In the genomic region with DNA sequence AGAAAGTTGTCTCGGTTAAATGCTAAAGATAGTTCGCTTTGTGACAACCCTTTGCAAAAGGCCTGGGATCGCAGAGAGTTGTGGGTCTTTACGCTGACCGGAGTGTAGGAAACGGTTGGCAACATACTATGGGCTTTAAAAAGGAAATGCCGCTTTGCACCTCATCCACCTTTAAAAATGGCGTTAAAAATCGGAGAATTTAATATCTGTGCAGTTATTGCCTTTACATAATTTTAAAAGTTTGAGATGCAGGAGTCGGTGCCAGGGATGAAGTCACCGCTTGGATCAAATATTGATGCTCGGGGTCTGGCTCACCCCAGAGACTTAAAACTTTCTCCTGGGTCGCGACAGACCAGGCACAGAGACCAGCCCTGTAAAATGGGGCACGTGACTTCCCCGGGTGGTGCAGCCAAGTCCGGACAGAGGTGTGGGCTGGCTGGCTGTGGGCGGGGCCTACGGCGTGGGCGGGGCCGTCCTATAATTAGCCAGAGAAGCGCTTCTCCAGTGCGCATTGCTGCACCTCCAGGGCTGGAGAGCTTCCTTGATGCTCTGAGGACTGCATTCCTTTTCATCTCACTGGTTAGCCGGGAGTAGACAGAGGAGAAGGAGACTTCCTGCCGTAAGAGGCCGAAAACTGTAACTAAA, we compare ENCODE assay signal across 8 mouse cellular contexts. TPM values are rescaled to one million over a fixed set of nuclear protein-coding genes. Genes with fewer than 3 reads are reported as not detected.
DNase-seq lines count a peak whose midpoint lies in the region; ATAC-seq and TF ChIP-seq lines count a peak whose summit lies in the region.

No protein-coding gene starts in this region.

- H3K4me2 ChIP-seq in forebrain, embryonic 13.5 days: peak overlapping the region; percentile 63
- peak overlapping the region; percentile 68 for H3K4me2 ChIP-seq in neural tube, embryonic 15.5 days

- H3K9me3 ChIP-seq in ES-Bruce4 (replicated peaks; ENCODE audit: control insufficient read depth, insufficient read depth, low read length, poor library complexity, severe bottlenecking): no peaks in the 10 kb centered on the region
- no peaks in the 10 kb centered on the region for H3K9me3 ChIP-seq in forebrain, embryonic 13.5 days (replicated peaks)
- no peaks in the 10 kb centered on the region for H3K9me3 ChIP-seq in neural tube, embryonic 15.5 days (replicated peaks)

- DNase-seq in c-Kit-positive CD71-positive TER-119-positive erythroid progenitor cells, embryonic 14.5 days (ENCODE audit: low spot score): peak; percentile 67
- peak; percentile 94 to 95 for DNase-seq in heart, postnatal 10 days
- DNase-seq in kidney, postnatal 4 days: peak; percentile 93 to 96
- peak; percentile 87 to 91 for DNase-seq in lung, adult 18-20 months
- peak; percentile 81 for DNase-seq in testis, postnatal 14 days (ENCODE audit: low spot score)

- TF ChIP-seq EP300 in ES-Bruce4 (IDR thresholded peaks at IDR 0.05; ENCODE audit: insufficient read depth, low read depth, low read length): peak; percentile 86

- ATAC-seq in forebrain, embryonic 13.5 days: peak; percentile 88
- peak; percentile 77 for ATAC-seq in neural tube, embryonic 15.5 days (ENCODE audit: low FRiP score)

- no peaks in the 10 kb centered on the region for H3K27me3 ChIP-seq in ES-Bruce4 (ENCODE audit: control insufficient read depth, insufficient read depth, low read length, poor library complexity, severe bottlenecking)
- H3K27me3 ChIP-seq in forebrain, embryonic 13.5 days: peaks cover 11% of the 10 kb centered on the region; the same call in 1 of the 2 replicates
- no peaks in the 10 kb centered on the region for H3K27me3 ChIP-seq in neural tube, embryonic 15.5 days (replicated peaks)

- no peaks in the 10 kb centered on the region for H3K36me3 ChIP-seq in ES-Bruce4 (ENCODE audit: control insufficient read depth, insufficient read depth, low read length, poor library complexity, severe bottlenecking)
- H3K36me3 ChIP-seq in forebrain, embryonic 13.5 days (ENCODE audit: poor library complexity, severe bottlenecking): no peaks in the 10 kb centered on the region
- no peaks in the 10 kb centered on the region for H3K36me3 ChIP-seq in neural tube, embryonic 15.5 days

- H3K4me3 ChIP-seq in ES-Bruce4 (ENCODE audit: low read depth, low read length): peak overlapping the region; percentile 56
- peak overlapping the region; percentile 29 for H3K4me3 ChIP-seq in forebrain, embryonic 13.5 days
- peak overlapping the region; percentile 35 for H3K4me3 ChIP-seq in neural tube, embryonic 15.5 days (replicated peaks)

- TF ChIP-seq POLR2A in ES-Bruce4 (IDR thresholded peaks at IDR 0.05; ENCODE audit: insufficient read depth, low read length): peak; percentile 90

- H3K9ac ChIP-seq in ES-Bruce4 (ENCODE audit: low read depth, poor library complexity, severe bottlenecking): peak overlapping the region; percentile 81
- H3K9ac ChIP-seq in forebrain, embryonic 13.5 days: peak overlapping the region; percentile 43; the same call in 1 of the 2 replicates
- H3K9ac ChIP-seq in neural tube, embryonic 15.5 days (replicated peaks): peak overlapping the region; percentile 36

- no peak for TF ChIP-seq CTCF in ES-Bruce4 (IDR thresholded peaks at IDR 0.05; ENCODE audit: low read depth, low read length)

- peaks cover 10% of the 10 kb centered on the region for H3K4me1 ChIP-seq in ES-Bruce4 (ENCODE audit: control insufficient read depth, insufficient read depth, low read length)
- peaks cover 17% of the 10 kb centered on the region for H3K4me1 ChIP-seq in forebrain, embryonic 13.5 days
- H3K4me1 ChIP-seq in neural tube, embryonic 15.5 days: peaks cover 22% of the 10 kb centered on the region

- WGBS in forebrain, embryonic 13.5 days: 8% methylated on average over 27 of the region's 27 CpGs
- WGBS in neural tube, embryonic 15.5 days: 10% methylated on average over 27 of the region's 27 CpGs

- intact Hi-C loops in heart, postnatal 10 days (cut with DNase I): loop anchor here (2.0 to 5.0 kb wide), 2 partner anchors 227 to 293 kb away; no protein-coding TSS in a partner anchor

- H3K27ac ChIP-seq in ES-Bruce4 (ENCODE audit: insufficient read depth, low read length): peak overlapping the region; percentile 94
- no peak overlapping the region for H3K27ac ChIP-seq in forebrain, embryonic 13.5 days
- 0 out of 2 replicates have a peak overlapping the region, but pooled peaks have one; percentile 37 for H3K27ac ChIP-seq in neural tube, embryonic 15.5 days (replicated peaks)

RNA-seq across cellular contexts. Expression of a gene that starts 53.7 kb away (rescaled TPM):
- 11.0 and 13.1 TPM in 2 replicates for polyA plus RNA-seq in ES-Bruce4 (2011; ENCODE audit: insufficient read depth, insufficient read length, low read depth, missing spikeins)
- 17.6 and 19.0 TPM in 2 replicates for polyA plus RNA-seq in forebrain, embryonic 13.5 days (2015; fragmentation: Nextera tagmentation; extraction: Ambion mirVana)
- 1 to 10 TPM; 8.9 to 9.2 TPM for total RNA-seq in heart, postnatal 10 days (2021)
- polyA plus RNA-seq in neural tube, embryonic 15.5 days (2015; fragmentation: Nextera tagmentation; extraction: Ambion mirVana): 13.1 and 13.4 TPM in 2 replicates
